Mouse (Mus musculus) mature B cell (primary cell): ENCODE measurements around the gene Slc22a18.
"Not testable (repeated sequence)": the region's sequence is repeated elsewhere in the genome, so short reads cannot be mapped to it uniquely, and the experiment has no call there.

ENCODE experiments used
- in situ Hi-C: fragments of 300-500 bp; cut with MboI; formaldehyde crosslinking; loops from 2 replicates; pipeline ENCODE4 v1.14.3; 2019

The Slc22a18 gene

DNA sequence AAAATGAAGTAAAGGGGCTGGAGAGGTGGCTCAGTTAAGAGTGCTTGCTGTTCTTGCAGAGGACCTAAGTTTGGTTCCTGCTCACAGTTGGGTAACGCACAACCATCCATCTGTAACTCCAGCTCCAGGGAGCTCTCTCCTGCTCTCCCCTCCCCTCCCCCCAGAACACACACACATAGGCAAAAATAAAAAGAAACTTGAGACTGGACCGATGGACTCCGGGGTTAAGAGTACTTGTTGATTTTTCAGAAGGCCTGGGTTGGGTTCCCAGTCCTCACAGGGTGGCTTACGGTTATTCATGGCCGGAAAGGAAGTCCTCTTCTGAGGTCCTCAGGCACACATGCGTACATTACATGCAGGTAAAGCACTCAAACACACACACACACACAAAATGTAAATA lies 30.4 kb downstream of the Slc22a18 start:
- in situ Hi-C loops, result no loop called here

DNA sequence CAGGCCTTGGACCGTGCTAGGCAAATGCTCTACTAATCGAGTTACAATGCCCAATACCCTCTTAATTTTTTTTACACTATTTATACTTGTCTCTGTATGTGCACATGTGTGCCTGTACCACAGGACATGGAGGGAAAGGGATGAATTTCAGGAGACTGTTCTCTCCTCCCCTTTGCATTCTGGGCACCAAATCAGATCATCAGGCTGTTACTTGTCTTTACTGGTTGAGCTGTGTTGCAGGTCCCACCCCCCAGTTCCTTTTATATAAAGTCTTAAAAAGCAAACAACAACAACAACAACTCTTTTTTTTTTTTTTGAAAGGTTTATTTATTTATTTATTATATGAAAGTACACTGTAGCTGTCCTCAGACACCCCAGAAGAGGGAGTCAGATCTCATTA lies 31.9 kb downstream of the Slc22a18 start:
- in situ Hi-C loops, result no loop called here

DNA sequence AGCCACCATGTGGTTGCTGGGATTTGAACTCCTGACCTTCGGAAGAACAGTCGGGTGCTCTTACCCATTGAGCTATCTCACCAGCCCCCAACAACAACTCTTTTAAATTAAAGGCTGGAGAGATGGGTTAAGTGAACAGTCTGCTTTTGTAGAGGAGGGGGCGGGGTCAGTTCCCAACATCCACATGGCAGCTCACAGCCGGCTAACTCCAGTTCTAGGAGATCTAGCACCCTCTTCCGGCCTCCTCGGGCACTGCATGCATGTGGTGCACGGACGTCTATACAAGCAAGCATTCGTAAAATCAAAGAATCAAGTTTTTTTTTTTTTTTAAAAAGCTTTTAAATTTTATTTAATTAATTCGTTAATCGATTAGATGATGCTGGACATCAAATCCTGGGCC lies 32.3 kb downstream of the Slc22a18 start:
- in situ Hi-C loops, result no loop called here

DNA sequence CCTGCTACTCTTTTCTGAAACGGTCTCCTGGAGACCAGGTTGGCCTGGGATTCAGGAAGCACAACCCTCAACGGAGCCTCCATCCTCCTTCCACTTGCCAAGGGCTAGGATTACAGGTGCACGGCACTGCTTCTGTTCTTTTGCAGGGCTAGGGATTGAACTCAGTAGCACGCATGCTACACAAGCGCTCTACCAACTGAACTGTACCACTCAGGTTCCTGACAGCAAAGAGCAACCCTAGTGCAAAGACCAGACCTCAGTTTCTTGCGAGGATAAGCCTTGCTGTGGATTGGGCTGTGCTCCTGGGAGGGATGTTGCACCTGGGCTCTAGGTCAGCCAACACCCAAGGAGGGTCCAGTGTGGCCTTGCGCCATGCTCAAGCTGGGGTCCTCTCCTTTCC lies 32.7 kb downstream of the Slc22a18 start:
- in situ Hi-C loops, result no loop called here

DNA sequence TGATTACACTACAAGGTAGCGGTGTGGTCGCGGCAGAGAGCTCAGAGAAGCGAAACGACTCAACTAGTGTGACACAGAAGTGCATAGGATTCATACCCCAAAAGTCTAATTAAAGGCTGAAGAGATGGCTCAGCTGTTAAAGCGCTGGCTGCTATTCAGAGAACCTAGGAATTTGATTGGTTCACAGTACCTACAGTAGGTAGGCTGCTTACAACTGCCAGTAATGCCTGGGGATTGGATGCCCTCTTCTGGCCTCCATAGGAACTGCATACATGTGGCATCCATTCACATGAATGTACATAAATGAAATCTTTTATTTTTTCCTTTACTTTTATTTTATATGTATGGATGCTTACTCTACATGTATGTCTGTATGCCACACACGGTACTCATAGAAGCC lies 33.1 kb downstream of the Slc22a18 start:
- in situ Hi-C loops, result no loop called here

DNA sequence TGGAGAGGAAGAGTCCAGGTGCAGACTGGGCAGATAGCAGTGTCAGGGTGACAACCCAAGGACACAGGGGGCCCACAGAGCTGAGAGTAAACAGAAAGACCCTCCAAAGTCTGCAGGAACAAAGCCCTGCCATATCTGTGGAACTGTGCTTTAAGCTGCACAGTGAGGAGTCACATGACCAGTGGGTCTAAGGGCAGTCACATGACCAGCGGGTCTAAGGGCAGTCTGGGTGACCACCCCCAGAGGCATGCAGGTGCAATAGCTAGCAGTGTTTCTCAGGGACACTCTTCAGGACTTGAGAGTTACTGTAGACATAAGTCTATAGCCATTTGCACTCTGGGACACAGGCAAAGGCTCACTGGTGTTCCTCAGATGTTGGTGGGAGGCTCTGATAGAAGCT lies 36.0 kb downstream of the Slc22a18 start:
- in situ Hi-C loops, result no loop called here

DNA sequence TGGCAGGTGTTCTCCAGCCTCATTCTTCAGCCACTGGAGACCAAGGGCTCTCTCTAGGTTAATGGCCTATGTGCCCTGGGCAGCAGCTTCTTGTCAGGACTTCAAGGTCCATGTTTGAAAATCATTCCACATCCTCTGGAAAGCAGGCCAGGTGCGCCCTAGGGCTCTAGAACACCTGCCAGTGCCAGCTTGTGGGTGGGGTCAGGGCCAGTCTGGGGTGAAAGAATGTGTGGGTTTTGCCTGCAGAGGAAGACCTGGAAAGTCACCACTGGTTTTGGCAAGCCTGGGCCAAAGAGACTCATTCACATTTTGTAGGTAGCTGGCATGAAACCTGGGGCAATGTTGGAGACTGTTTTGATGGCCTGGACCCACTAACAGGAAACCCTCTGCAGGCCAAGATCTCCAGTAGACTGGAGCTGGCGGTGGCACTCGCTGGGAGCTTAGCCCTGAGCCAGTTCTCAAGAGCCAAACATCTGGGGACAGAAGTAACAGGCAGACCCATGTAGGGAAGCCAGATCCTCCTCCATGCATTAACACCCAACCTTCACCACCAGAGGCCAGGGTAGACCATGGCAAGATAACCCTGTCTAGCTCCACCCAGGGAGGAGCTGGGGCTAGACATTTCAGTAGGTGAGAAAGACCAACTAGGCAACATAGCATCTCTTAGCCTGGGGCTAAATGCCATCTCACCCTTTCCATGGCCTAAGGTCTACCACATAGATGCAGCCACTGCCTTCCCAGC lies 37.2 kb downstream of the Slc22a18 start:
- in situ Hi-C loops, result no loop called here

DNA sequence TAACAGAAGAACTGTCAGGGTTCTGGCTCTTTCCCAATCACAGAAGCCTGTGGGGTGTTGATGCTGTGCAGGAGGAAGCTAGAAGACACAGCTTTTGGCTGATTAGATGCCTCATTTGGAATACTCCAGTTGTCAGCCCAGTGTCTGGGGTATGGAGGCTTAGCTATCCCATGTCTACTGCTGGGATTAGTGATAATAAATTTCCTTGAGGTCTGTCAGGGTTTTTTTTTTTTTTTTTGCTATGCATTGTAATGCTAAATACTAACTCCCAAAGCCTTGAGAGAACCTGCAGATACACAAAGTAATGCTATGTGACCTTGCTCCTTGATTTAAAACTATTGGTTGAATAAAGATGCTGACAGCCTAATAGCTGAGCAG lies 37.8 kb downstream of the Slc22a18 start:
- in situ Hi-C loops, result no loop called here

DNA sequence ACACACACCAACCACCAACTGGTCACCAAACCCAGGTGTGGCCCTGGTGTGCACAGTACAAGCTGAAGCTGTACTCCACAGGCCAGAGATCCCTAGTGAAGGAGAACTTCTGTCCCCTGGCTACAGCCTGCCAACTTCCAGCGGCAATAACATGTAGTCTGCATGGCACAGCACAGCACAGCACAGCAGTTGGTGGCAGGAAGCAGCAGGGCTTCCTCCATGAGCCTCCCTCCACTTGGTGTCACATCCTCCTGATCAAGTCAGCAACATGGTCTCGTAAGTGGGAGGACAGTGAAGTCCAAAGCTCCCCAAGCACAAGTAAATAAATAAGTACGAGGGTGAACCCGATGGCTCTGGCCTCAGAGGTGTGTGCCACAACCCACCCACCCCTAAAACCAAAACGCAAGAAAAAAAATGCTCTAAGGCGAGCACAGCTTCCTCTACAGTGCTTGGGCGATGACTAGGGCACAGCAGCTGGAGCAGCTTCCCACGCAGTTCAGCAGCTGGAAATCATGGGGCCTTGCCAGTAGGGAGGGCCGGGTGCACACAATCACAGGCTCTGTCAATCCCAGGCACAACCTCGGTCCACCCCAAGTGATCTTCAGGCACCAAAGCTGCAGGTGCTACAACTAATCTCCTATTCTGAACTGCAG lies 40.4 kb downstream of the Slc22a18 start:
- in situ Hi-C loops, result no loop called here

DNA sequence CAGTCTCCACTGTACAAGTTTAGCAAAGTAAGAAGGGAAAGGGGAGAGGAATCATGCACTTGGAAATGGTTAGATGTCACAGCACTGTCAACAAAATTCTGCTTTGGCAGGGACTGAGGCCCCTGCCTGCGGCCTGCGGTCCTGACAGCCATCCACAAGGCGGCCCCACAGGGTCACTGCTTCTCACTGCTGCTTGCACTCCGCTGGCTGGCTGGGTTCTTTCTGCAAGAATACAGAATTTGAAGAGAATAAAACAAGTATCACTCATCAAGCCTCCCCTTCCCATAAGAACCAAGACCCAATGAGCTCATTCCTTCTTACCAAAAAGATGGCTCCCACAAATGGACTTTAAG lies 40.9 kb downstream of the Slc22a18 start:
- in situ Hi-C loops, result no loop called here

DNA sequence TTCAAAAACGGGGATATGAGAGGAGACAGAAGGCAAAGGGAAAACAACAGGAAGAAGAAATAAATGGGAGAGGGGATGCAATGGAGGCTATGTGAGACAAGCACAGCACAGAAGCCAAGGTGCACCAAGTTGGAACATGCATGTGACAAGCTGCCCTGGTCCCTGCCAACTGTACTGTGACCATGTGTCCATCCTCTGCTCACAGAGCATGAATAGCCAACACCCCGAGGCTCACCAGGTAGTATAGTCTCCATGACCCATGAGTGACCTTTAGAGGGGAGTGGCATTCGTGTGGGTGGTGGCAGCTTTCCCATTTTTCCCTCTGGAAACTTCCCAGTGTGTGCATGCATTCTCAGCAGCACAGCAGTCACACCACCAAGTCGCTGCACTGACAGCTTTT lies 45.8 kb downstream of the Slc22a18 start:
- in situ Hi-C loops, result no loop called here

DNA sequence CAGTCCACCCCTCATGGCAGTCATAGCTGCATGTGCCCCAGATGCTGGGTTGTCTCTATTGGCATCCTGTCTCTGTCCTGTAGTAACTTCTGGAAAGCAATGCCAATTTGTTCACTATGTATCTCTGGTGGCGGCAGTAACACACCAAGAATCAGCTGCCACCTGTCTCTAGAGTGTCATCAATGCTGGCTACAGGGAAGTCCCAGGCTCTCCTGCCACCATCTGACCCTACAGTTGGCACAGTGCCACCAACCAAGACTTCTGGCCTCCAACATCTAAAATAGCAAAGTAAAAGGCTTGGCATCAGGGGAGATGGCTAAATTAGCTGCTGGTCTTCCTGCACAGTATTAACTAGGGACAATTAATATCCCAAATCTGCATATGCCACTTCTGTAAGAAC lies 58.9 kb downstream of the Slc22a18 start:
- in situ Hi-C loops, result no loop called here

DNA sequence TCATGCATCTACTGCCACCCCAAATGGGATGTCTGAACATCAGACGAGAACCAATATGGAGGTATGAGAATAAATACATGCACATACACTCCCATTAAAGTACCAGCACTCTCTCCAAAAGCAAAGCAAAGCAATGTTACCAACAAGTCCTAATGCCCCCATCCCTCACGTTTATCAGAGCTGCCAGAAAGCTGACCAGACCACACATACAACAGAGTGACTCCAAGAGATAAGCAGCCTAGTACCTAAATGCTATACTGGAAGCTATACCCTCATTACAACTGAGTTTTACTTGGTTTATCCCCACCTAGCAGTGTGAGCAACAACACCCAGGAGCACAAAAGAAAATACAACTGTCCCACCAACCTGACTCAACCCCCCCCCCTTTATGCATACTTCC lies 59.7 kb downstream of the Slc22a18 start:
- in situ Hi-C loops, result no loop called here

DNA sequence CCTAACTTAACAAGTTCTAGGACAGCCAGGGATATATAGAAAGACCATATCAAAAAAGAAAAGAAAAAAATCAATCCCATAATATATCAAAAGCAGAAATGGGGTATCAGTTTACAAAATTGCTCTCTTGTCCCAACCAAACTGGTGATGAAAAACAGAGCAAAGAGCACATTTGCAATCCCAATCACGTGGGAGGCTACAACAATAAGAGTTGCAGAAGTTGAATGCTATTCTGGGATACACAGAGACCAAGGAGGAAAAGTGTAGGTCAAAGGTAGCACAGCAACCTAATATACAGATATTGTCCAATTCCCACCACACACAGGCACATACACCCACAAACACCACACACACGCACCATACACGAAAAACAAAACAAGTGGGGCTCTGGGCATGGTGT lies 62.7 kb downstream of the Slc22a18 start:
- in situ Hi-C loops, result no loop called here

DNA sequence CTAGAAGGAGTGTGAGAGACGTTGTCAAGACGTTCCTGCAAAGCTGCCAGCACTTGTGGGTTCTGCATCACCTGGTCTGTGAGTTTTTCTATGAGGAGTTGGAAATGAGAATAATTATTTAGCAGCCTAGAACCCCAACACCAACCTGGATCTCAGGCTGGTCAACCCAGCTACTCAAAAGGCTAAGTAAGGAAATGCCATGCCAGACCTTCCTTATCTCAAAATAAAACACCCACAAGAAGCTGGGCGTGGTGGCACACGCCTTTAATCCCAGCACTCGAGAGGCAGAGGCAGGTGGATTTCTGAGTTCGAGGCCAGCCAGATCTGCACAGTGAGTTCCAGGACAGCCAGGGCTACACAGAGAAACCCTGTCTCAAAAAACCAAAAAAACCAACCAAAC lies 64.7 kb downstream of the Slc22a18 start:
- in situ Hi-C loops, result not testable (repeated sequence)

DNA sequence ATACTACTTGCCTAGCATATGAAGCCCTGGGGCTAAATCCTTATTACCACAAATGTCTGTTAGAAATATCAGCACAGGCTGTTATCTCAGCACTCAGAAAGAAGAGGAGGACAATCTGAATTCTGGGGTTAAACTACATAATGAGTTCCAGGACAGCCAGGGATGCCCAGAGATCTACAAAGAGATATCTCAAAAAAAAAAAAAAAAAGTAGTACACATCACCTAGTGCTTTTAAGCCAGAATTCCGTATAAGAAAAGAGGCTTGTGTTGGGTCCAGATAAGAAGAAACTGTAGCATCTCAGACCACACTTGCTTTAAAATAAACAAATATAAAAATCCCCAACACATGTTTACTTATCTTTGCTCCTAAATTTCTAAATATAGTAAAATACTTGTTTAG lies 65.1 kb downstream of the Slc22a18 start:
- in situ Hi-C loops, result no loop called here

DNA sequence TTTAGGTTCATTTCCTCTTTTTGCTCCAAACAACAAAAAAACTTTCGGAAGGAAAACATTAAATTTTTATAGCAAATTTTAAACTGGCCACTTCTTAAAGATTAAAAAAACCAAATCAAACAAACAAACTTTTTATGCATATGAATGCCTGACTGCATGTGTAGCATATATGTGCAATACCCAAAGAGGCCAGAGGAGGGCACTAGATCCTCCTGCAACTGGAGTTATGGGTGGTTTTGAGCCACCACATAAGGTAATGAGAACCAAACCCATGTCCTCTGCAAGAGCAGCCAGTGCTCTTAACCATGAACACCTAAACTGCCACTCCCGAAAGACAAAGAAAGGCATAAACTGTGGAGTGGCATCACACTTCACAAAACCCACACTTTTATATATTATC lies 70.8 kb downstream of the Slc22a18 start:
- in situ Hi-C loops, result no loop called here

DNA sequence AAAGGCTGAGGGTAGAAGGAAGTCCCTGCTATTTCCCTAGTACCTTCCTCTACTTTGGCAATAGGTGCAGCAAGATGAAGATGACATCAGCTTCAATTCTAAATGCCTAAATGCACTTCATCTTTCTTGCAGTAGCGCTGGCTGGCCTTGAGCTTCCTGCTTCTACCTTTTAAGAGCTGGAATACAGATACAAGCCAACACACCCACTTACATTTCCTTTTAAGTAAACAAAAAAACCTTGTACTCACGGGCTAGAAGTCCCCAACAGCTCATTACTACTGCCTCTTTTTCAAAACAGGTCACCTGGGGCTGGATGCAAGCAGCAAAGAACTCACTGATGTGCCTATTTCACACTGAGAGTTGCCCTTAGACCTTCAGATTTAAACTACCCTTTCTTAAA lies 73.0 kb downstream of the Slc22a18 start:
- in situ Hi-C loops, result no loop called here

DNA sequence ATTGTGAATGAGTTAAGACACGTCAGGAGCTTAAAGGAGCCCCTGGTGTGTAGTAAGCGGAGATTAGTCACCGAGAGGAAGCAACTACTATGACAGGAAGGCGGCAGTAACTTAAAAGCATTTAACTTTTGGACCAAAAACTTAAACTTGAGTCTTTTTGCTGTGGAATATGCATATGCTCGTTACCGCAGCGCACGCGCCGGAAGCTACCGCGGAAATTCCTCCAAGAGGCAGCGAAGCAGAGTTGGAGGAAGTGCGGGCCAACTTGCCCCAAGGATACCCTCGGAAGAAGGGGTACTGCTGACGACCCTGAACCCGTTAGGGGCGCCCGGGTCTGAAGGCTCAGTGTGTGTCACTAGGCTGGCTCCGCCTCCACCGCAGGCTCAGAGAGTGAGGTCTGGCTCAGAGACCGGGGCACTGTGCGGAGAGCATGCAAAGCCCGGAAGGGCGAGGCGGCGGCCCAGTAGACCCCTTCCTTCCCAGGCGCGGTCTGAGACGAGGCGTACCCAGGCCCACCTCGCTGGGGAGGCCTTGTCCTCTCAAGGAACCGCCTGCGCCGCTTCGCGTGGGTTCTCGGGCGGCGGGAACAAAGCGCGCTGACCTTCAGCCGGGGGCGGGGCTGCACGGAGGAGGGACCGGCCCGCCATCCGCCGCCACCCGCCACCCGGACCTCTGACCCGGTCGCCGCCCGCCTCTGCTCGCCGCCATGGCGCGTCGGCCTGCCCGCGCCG lies 74.9 kb downstream of the Slc22a18 start:
- in situ Hi-C loops, result no loop called here
